Mouse (Mus musculus) thymus, adult 18-20 months (tissue): Measurements from ENCODE around the gene Plekhg1.

Experiments used
- DNase-seq, 2 experiments: peaks; one replicate each; pipeline ENCODE4 v3.0.0; 2022; ENCODE audit warnings: mixed read lengths in 2 of 2

The Plekhg1 gene

GRCm38 (mm10) chr10:3972981-3973588, 232.9 kb downstream of the Plekhg1 start, which contains the start of gene Mthfd1l:
TSS of gene Mthfd1l (plus strand) at chr10:3973118.
- peak; percentile 75 to 86 for DNase-seq

DNA sequence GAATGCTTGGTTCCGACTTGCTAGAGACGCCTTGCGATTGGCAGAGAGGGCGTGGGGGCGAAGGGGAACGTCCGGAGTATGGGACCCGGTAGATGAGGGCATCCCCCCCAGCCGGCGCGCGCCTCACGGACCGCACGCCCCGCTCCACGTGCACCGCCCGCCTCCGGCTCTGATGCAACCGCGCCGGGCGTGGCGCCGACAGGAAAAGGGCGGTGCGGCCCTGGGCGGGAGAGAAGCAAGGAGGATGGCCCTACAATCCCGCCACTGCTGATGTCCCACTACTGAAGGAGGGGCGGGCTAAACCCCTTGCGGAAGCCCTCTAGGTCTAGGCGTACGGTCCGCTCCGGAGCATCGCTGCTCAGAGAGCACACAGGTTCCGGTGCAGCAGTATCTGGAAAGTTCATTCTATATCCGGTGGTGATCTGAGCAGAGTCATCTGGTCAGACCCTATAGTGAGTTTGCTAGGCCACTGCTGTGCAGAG, 233.5 kb downstream of the Plekhg1 start:
- peak; percentile 76 to 83 for DNase-seq

DNA sequence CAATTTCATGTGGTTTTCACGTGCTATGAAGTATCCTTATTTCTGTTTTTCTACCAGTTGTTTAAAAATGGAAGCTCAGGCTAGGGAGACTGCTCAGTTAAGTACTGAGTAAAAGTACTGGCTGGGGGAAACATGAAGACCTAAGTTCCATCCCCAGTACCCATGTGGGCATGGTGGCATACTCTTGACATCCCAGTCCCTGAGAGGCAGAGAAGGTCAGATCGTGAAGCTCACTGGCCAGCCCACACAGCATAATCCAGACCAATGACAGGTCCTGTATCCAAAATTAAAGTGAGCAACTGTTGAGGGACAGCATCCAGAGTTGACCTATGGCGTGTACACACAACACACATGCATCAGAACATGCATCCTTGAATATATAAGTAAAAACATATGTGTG, 234.2 kb downstream of the Plekhg1 start:
- no peak for DNase-seq

DNA sequence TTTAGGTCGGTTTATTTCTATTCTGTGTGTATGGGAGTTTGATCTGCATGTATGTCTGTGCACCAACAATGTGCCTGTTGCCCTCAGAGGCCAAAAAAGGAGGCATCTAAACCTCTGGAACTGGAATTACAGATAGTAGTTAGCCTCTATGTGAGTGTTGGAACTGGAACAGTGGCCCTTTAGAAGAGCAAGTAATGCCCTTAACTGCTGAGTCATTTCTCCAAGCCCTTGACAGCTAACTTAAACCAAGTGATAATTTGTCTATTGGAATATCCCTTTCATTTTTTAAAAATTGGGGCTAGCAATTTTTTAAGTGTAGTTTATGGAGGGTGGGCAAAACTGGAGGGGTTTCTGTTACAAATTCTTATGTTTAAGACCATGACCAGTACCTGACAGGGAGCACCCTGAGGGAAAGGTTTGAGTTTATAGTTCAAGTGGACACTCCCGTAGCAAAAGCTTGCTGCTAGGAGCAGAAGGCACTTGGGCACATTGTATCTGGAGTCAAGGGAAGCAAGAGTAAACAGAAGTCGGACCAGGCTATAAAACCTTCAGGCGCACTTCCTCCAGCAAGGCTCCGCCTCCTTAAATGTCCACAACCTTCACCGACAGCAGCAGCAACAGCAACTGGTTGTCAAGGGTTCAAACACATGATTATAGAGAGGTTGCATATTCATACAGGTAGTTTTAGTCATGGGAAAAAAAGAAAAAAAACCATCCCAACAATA, 235.9 kb downstream of the Plekhg1 start:
- no peak for DNase-seq

GRCm38 (mm10) chr10:3976623-3977010, 236.5 kb downstream of the Plekhg1 start:
- DNase-seq: no peak

GRCm38 (mm10) chr10:3978326-3978725, 238.2 kb downstream of the Plekhg1 start:
- DNase-seq: no peak

DNA sequence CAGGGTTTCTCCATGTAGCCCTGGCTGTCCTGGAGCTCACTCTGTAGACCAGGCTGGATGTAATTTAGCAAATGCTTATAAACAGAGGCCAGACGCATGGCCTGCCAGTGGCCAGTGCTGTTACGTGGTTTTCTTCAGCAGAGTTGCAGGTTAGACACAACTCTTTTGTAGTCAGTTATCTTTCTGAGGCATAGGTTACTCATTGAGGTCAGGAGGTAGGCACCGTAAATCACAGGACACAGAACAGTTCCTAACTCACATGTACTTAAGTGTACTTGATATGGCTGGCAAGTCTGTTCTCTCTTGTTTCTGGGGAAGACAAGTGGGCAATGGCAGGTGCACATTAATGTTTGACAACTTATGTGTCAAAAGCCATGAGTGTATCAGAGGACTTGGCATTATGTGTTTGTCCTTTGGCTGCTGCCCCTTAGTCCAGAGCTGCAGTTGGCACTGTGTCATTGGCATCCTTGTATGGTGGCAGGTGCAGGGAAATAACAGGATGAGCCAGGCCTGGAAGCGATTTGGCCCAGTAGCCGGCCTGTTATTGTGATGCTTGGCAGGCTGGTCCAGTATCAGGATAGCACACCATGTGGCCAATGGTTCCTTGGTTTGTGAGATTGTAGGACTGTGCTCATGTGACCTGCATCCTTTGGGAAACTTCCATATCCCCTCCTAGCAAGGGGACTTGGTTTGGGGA, 238.8 kb downstream of the Plekhg1 start:
- DNase-seq: no peak

DNA sequence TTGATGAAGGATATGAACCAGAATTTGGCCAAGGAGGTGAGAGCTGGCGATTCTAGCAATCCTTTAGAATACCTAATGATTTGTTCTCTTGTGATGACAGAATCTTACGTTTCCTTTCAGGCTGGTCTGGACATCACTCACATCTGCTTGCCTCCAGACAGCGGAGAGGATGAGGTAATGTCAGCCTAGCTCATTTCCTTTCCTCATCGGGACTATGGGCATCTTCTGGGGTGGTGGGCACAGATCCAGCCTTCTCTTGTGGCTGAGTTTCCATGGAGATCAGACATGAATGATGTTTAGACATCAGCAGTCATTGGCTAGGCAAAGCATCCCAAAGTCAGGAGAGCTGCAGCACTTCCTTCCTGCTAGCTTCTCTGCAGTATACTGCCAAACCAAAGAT, 240.1 kb downstream of the Plekhg1 start:
- no peak for DNase-seq

- no peak for DNase-seq
Measured at GRCm38 (mm10) chr10:3990295-3990883, 250.2 kb downstream of the Plekhg1 start.

GRCm38 (mm10) chr10:3993365-3994102, 253.4 kb downstream of the Plekhg1 start:
- no peak for DNase-seq

DNA sequence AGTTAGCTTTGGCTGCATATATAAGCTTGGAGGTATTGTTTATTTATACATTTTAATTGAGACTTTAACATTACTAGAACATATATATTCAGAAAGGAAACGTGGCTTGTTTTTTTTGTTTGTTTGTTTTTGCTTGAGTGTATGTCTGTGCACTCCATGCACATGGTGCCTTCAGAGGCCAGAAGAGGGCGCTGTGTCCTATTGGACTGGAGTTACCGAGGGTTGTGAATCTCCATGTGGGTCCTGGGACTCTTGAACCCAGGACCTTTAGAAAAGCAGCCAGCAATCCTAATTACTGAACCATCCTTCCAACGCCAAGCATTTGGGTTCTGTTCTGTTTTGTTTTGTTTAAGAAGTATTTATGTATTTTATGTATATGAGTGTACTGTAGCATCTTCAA, 255.1 kb downstream of the Plekhg1 start:
- no peak for DNase-seq

- DNase-seq: peak; percentile 31 to 36
Measured at GRCm38 (mm10) chr10:3996170-3996876, 256.2 kb downstream of the Plekhg1 start.

DNA sequence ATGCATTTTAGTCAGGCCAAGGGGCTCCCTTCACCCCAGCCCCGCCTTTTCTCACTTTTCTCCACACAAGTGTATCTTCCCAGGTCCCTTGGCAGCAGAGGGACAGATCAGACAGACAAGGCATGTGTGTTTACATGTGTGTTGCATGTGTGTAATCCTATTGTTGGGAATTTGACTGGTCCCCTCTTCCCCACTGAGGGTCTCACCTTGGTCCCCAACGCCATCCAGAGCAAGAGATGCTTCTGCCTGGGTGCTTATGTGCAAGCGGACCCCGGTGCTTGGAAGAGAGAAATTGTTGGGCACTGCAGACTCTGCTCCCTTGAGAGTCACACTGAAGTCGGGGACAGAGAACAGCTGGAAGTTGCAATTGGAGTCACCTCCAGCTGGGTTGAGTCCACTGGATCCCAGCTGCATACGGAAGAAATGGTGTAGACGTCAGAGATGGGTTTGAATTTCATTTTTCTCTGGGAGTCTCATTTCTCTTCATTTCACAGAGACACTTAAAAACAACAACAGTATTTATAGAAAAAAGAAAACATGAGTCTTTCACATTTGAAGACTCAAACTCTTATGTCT, 257.8 kb downstream of the Plekhg1 start:
- DNase-seq: no peak

DNA sequence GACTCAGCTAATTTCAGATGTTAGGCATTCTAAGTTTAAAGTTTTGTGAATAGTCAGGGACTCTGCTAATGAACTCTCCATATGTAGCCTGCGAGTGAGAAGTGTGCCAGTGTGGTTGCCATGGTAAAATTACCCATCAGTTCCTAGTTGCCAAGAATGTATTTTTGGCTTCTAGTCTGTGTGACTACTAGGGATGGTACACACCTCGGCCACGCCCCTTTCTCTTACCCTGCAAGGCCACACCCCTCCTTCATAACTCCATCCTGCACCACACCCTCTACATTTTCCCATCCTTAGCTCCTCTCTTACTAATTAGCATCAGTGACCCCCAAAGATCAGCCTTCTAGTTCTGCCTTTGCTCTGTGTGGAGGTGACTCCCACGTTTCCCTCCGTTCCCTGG, 262.5 kb downstream of the Plekhg1 start:
- no peak for DNase-seq

GRCm38 (mm10) chr10:4005191-4005590, 265.0 kb downstream of the Plekhg1 start:
- no peak for DNase-seq

GRCm38 (mm10) chr10:4006296-4007015, 266.3 kb downstream of the Plekhg1 start:
- no peak for DNase-seq
